Mouse (Mus musculus): ENCODE results near the gene Zfp710.
A peak's percentile ranks its signal among the peaks of the same experiment; 100 is the strongest.
"Not testable (repeated sequence)": the region's sequence is repeated elsewhere in the genome, so short reads cannot be mapped to it uniquely, and the experiment has no call there.

Zfp710 gene

DNA sequence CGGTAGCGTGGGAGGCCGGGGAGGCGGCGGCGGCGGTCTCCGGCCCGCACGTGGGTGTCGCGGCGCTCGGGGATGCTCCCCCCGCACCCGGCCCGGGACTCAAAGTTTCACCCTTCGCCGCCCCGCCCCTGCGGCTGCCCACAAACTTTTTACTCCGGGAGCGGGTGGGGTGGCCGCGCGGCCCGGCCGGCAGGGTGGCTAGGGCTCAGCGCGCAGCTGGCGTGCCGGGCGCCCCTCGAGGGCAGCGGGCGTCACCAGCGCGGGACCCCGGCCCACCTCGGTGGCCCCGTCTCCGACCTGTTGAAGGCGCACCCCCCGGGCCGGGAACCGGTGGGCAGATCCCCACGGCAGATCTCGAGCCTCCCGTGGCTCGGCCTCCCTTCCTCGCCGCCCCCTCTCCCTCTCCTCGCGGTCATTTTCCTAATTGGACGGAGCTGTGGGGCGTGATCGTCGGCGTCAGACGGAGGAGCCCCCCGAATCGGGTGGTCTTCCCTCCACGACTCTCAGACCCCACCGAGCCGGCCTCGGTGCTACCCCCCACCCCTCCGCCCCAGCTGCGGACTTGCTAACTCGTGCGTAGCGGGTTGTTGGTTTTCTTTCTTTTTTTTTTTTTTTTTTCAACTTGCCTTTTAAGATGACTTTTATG is 2.5 kb downstream of the Zfp710 start:
- no peak for DNase-seq (ENCODE audit: low read depth, low spot score)

DNA sequence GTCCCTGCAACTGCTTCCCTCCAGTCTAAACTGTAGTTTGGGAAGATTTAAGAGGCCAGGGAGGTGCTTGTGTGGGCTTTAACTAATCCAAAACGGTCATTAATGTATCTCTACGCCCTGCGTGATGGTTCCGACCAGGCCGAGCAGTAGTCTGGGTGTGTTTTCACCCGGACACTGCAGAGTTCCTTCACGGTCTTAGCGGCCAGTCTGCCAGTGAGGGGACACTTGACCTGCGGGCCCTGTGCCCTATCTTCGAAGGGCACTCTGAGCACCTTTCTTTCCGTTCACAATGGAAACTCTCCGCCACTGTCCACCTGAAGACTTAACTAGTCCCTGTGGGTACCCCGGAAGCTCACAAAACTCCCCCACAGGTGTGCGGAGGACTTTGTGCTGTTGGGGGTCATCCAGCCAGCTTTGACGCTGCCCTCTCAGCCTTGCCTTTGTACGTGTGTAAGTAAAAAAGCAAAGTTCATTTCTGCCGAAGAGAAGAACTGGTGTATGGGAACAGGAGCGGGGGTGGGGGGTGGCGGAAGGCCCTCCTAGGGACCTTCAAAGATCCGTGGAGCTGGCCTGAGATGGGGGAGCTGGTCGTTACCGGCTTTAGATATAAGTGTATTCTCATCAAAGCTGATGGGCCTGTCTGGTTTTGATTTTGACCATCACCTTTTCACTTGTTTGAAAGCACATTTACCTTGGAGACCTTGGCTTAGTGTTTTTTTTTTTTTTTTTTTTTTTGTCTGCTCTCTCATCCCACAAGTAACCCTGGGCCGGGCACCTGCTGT is 3.2 kb downstream of the Zfp710 start:
- no peak for DNase-seq (ENCODE audit: low read depth, low spot score)

DNA sequence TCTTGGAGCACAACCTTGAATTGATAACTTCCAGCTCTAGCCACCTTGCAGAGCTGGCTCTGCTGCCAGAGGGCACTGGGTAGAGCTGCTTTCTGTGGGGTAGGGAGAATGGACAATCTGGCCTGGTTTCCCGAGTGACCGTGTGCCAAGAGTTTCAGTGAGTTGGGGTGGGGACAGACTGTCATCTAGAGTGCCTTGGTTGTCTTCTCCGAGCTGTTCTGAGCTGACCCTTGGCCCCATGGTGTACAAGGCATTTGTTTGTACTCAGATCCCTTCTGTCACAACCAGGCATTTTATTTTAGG is 3.8 kb downstream of the Zfp710 start:
- DNase-seq (ENCODE audit: low read depth, low spot score), result no peak

DNA sequence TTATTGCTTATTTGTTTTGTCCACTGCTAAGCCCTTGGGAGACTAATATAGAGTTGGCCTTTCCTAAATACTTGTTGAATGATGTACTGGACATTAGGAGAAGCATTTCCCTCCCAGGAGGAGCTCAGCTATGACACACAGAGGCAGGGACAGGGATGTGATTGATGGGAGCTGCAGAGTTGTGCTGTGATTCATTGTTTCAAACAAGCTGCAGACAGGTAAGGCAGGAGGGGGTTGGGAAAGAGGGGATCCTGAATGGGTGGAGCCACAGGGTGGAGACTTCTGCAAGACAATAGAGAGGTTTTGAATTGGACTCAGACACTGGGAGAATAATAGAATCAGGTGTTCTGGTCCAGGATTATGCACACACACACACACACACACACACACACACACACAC is 5.4 kb downstream of the Zfp710 start:
- DNase-seq (ENCODE audit: low read depth, low spot score), result peak; percentile 68

DNA sequence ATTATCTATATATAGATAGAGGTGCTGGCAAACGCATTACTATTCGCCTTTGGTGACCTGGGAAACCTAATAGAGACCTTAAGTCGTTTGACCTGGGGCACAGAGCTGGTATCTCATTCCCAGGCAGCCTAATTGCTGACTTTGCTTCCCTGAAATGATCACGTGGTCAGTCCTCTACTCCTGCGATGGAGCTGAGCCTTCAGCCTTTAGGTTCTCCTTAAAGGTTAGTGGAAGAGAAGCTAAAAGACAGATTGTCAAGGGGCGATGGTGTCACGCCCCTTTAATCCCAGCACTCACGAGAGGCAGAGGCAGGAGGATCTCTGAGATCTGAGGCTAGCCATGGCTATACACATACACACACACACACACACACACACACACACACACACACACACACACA is 5.9 kb downstream of the Zfp710 start:
- peak; percentile 71 for DNase-seq (ENCODE audit: low read depth, low spot score)

DNA sequence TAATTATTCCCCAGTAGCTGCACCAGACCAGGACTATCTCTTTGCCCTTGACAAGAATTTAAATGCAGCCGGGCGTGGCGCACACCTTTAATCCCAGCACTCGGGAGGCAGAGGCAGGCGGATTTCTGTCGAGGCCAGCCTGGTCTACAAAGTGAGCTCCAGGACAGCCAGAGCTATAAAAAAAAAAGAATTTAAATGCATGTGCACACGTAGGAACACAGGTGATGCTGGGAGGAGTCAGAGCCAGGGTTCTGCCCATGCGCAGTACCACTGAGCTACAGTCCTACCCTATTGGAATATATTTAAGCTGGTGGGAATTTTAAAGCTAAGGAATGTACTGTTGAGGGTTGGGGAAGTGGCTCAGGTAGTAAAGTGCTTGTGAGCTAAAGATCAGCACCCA is 6.4 kb downstream of the Zfp710 start:
- DNase-seq (ENCODE audit: low read depth, low spot score), result peak; percentile 66

DNA sequence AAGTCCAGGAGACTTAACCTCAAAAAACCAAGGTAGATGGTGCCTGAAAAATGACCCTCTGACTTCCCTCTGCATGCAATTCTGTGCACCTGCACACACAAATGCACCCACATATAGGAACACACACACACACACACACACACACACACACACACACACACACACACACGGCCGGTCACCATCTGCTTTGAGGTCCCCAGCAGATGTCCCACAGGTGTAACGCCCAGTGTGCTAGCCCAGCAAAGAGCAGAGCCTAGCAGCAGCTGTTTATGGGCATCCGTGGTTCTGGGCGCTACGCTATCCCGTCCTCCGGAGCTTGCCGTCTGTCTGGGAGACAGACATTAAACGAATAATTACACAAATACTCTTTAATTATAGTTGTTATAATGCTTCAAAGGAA is 6.9 kb downstream of the Zfp710 start:
- DNase-seq (ENCODE audit: low read depth, low spot score), result no peak

DNA sequence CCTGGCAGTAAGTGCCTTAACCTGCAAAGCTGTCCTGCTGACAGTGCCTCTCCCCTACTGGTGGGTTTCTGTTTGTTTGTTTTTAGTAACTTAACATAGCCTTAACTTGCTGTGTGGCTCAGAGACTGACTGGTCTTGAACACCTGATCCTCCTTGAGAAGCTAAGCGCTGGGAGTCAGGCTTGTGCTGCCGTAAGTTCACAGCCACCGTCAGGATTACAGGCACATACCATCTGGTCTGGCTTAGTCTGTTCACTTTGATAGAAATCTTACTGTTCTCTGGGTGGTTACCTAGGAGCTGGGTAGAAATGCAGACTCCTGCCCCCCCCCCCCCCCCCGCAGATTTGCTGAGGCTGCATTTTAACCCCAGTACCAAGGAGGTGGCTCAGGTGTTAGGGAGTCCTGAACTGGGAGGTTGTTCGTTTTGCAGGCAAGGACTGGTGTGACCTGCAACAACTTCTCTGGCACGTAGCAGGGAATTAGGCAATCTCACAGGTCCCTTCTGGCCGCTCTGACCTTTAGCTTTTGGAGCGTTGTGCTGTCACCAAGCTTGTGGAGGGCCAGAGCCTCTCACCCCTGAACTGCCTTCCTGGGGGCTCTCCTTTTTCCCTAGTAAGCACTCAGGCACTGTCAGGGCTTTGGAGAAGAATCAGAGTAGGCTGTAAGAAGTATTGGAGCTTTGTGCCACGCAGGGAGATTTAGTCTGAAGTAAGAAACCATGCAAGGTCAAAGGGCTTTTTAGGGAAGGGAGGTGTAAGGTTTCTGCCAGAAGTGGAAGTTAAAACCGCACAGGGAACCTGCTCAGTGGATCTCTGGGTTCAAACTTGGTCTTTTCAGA is 7.8 kb downstream of the Zfp710 start:
- no peak for DNase-seq (ENCODE audit: low read depth, low spot score)

DNA sequence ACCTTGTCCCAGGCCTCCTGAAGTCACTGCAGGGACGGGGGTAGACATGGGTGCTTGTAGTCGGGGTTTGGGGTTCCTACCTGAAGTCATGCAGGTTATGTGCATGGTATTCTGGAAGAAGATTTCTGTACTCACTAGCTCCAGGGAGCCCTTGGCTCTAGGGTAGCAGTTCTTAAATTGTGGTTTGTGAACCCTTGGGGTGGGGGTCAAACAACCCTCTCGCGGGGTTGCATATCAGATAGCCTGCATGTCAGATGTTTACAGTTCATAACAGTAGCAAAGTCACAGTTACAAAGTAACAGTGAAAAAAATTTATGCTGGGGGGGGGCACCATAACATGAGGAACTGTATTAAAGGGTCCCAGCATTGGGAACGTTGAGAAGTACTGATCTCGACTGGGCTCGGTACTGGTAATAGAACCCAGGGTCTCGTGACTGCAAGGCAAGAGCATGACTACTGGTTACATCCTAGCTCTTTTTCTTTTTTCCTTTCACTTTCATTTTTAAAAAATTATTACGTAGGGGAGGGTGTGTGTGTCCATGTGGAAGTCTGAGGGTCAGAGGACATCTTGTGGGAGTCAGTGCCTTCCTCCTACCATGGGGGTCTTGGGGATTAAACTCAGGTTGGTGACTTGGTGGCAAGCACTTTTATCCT is 8.6 kb downstream of the Zfp710 start:
- DNase-seq (ENCODE audit: low read depth, low spot score), result no peak

DNA sequence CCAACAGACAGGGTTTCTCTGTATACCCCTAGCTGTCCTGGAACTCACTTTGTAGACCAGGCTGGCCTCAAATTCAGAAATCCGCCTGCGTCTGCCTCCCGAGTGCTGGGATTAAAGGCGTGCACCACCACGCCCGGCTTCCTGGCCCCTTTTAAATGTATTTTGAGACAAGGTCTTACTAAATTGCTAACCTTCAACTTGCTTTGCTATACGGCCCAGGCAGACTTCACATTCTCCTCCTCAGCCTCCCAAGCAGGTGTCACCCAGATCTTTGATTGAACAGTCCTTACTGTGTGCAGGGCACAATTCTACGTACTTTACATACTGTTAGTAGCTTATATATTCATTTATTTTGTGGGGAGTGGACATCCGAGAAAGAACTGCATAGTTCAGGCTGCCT is 9.2 kb downstream of the Zfp710 start:
- DNase-seq (ENCODE audit: low read depth, low spot score), result peak; percentile 56

DNA sequence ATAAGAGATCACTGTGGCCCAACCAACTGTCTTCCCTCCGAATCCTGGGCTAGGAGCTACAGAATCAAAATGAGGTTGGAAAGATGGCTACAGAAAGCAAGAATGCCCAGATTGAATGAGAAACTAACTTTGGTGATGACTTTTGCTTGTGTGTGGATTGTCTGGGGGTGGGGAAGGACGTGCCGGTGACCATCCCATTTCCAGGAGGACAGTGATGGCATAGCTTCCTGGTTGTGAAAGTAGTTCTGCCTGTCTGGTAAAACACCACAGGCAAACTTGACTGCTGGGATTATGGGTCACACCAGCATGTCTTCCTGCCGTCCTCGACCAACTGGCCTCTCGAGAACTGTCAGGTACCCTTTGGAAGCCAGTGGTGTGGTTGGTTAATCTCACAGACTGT is 10.5 kb downstream of the Zfp710 start:
- no peak for DNase-seq (ENCODE audit: low read depth, low spot score)

DNA sequence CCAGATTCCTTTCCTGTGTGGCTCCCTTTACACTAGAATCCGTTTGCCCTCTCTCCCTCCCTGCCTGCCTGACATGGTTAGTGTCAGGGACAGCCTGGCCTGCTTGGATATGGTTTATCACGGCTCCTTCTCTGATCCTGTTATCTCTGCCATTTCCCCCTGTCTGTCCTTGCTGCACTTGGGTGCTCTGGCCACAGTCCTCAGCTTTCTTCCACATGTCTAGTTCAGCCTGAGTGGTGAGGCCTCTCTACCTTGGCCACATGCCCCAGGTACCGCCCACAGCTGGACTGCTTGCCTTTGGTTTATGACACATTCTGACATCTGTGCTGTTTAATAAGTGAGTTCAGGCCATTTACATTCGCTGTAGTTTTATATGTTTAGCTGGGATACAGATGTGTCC is 11.1 kb downstream of the Zfp710 start:
- DNase-seq (ENCODE audit: low read depth, low spot score), result no peak

DNA sequence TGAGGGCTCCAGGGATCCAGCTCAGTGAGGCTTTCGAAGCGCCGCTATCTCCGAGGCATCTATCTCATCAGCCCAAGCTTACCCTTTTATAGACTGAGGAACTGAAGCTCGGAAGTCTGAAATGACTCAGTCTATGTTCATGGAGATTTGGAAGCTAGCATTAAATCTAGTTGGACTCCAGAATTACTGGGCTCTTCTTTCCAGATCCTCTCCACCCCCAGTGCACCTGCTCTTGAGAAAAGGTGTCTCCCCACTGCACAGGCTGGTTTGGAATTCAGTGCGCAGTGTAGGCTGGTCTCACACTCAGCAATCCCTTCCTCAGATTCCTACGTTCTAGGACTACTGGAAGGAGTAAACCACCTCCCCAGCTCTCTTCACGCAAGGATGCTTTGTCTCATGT is 15.1 kb downstream of the Zfp710 start:
- no peak for DNase-seq (ENCODE audit: low read depth, low spot score)

DNA sequence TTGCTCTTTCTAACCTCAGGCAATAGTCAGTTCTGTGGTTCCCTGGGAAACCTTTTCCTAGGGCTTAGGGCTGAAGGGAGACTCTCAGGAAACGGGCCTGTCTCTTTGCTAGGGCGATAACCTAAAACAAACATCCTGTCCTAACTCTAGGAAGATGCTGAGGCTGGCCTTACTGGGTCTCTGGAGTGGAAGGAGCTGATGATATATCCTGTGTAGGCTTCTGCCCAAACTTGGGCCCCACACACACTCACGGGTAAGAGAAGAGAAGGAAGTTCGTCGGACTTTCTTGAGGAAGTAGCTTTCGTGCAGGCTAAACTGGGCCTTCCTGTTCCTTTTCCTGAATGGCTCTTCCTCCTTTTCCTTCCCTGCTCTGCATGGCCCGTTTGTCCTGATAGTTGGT is 19.6 kb downstream of the Zfp710 start:
- DNase-seq (ENCODE audit: low read depth, low spot score), result no peak

DNA sequence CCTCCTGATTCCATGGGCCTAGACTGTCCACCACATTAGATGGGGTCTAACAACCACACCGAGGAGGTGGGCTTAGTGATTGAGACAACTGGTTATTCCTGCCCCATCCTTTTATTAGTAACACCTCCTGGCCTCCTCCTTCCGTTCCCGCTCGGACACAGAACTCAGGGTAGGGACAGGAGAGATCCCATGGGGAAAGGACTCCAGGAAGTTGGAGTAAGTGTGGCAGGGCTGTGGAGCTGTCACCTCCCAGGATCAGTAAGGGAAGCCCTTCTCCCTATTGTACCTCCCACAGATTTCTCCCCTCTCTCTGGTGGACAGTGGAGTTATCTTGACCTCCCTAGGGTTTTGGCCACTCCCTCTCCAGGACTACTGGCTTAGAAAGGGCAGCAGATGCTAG is 22.4 kb downstream of the Zfp710 start:
- no peak for DNase-seq (ENCODE audit: low read depth, low spot score)

DNA sequence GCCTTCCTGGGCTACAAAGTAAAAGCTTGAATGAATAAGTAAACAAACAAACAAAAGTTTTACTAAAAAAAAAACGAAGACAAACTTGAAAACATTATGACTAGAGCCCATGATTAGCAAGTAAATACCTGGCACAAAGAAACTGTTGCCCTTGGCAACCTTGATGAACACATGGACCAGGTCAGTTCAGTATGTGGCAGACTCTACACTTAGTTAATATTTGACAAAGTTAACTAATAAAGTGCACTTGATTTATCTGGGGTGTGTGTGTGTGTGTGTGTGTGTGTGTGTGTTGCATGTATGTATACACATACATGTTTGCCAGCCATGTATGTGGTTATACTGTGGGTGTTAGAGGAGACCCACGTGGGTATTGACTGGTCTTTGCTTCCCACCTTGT is 25.1 kb downstream of the Zfp710 start:
- no peak for DNase-seq (ENCODE audit: low read depth, low spot score)

DNA sequence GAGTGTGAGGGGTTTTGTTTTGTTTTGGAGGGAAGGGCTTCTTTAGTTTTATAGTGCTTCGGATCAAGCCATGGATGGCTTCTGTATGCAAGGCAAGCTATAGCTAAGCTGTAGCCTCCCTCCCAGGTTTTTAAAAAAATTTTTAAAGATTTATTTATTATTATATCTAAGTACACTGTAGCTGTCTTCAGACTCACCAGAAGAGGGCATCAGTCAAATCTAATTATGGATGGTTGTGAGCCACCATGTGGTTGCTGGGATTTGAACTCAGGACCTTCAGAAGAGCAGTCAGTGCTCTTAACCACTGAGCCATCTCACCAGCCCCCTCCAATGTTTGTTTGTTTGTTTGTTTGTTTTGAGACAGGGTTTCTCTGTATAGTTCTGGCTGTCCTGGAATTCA is 25.8 kb downstream of the Zfp710 start:
- not testable (repeated sequence) for DNase-seq (ENCODE audit: low read depth, low spot score)

DNA sequence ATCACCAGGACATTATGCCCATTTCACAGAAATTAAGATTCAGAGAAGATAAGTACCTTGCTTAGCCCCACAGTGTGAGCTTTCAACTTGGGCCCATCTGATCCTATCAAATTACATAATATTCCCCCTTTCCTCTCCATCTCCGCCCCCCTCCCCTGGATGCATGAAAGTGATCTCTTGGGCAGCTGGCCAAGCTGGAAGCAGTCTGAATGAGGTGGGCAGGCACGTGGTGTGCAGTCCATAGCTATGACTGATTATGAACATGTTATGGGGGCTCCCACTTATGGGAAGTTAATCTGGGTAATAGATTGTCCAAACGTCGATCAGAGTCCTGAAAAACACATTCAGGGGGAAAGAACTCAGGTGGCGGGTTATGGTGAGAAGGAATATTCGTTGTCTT is 27.2 kb downstream of the Zfp710 start:
- no peak for DNase-seq (ENCODE audit: low read depth, low spot score)

DNA sequence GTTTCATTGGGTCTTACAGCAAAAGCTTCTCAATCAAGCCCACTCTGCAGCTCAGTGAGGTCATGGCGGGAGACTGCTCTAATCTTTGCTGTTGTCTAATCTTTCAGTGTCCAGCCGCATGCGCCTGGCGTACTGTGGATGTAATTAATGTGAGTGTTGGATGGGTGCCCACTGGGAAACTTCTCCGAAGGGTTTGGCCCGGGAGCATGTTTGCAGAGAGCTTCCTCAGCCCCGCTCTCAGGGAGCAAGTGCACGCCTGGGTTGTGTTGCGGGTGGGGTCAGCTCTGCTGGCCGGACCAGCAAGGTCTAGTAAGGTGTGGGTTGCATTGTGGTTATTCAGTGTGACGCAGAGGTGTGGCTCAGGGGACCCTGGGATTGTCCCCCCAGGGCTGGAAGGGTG is 27.6 kb downstream of the Zfp710 start:
- DNase-seq (ENCODE audit: low read depth, low spot score), result no peak

DNA sequence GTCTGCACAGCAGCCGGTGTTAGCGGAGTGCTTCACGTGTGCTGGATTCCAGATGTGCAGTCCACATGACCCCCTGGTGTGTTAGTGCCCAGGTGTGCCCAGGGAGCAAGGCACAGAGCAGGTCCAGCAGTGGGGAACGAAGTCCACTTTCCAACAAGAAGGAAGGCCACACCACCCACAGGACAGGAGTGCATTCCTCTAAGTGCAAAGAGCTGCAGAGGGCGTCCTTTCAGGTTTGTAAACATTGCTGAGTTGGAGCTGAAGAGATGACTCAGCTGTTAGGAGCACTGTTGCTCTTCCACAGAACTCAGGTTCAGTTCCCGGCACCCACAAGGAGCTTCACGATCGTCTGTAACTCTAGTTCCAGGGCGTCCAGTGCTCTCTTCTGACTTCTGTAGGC is 28.5 kb downstream of the Zfp710 start:
- DNase-seq (ENCODE audit: low read depth, low spot score), result peak; percentile 46

DNA sequence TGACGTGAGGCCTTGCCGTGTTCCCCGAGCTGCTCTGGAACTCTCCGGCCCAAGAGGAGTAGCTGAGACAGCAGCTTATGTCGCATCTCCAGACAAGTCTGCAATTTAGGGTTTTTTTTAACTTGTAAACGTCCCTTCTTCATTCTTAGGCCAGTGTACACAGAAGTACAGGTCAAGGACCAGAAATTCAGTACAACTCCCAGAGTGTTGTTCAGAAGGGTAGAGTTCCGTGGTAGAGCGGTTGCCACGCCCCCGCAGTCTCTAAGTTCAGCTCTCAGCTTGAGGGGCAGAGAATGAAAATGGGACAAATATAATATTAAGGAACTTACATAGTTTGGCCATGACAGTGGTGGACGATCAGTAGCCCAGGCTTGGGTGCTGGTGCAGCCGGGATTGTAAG is 31.2 kb downstream of the Zfp710 start:
- DNase-seq (ENCODE audit: low read depth, low spot score), result no peak

DNA sequence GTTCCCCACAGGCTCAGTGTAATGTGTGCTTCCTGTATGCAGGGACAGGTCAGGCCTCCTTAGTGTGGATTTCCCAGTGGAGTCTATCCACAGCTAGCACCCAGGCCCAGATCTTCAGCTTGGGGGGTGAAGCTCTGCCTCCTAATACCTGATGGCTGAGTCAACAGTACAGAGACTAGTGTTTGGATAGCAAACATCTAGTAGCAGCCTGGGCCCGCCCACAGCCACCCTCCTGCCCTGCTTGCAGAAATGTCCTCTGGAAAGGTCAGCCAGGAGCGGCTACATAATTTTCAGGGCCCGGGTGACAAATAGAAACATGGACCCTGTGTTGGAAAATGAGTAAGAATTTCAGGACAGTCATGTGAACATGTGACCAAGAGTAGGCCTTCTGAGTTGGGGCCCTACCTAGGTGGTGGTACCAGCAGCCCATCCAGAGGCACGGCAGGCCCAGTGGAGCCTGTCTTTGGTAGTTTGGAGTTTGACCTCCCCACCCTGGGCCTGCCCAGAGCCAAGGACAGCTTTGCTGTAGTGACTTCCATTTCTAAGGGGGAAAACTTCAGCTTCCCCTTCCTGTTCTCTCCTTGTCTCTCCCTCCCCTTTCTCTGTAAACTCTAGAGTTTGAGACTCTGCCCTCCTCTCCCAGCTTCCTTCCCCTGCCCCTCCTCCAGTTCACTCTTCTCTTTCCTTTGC is 32.5 kb downstream of the Zfp710 start:
- DNase-seq (ENCODE audit: low read depth, low spot score), result peak; percentile 81
